Mouse (Mus musculus) E14TG2a.4 (cell line): Measurements from ENCODE around the gene Tceanc.

Source experiments
- H3K27me3 ChIP-seq: 2 replicates; pipeline ENCODE4 v1.6.1; 2014; ENCODE audit warnings: low read length, control low read depth; ENCODE audit not compliant: insufficient read depth
- H3K36me3 ChIP-seq: 2 replicates; pipeline ENCODE4 v1.6.1; 2014; ENCODE audit warnings: low read length, control low read depth; ENCODE audit not compliant: insufficient read depth
- H3K4me1 ChIP-seq: replicated peaks from 2 replicates; pipeline ENCODE4 v1.6.1; 2014; ENCODE audit warnings: low read depth, low read length, control low read depth
- H3K4me3 ChIP-seq: replicated peaks from 2 replicates; pipeline ENCODE4 v1.5.1; 2014; ENCODE audit warnings: mild to moderate bottlenecking, low read length
- H3K9me3 ChIP-seq: 2 replicates; pipeline ENCODE4 v1.6.1; 2014; ENCODE audit warnings: low read length, control low read depth
- CTCF ChIP-seq: conservative IDR thresholded peaks from 2 replicates; pipeline ENCODE4 v1.5.1; 2014; ENCODE audit warnings: low read length
- NANOG ChIP-seq: IDR thresholded peaks from 2 replicates; pipeline ENCODE4 v1.6.1; 2014; ENCODE audit warnings: borderline replicate concordance, low read length, mixed read lengths
- POU5F1 ChIP-seq: IDR thresholded peaks from 2 replicates; pipeline ENCODE4 v1.6.1; 2014; ENCODE audit warnings: low read length, borderline replicate concordance

Gene Tceanc

DNA sequence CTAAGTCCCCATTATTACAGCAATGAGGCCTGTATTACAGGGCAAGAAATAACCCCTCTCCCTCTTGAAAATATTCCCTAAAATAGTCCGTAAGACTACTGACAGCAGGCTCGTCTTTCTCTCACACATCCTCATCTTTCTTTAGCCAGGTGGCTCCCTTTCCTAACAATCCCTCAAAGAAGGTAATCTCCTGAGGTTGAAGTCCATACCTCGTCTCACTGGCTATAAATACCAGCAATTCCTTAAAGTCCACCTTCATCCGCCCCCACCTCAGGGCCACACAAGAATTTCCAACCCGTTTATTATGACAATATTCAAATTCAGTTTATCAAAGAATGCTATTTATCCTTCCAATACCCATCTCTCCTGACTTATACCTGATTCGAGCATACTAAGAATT is 45.8 kb downstream of the Tceanc start:
- TF ChIP-seq CTCF (no peak), POU5F1 (no peak), NANOG (no peak)
- Histone ChIP-seq H3K9me3 (no peaks in the 10 kb centered on the region), H3K4me3 (no peak overlapping the region), H3K27me3 (no peaks in the 10 kb centered on the region), H3K4me1 (peaks cover 68% of the 10 kb centered on the region), H3K36me3 (peaks cover 61% of the 10 kb centered on the region)

DNA sequence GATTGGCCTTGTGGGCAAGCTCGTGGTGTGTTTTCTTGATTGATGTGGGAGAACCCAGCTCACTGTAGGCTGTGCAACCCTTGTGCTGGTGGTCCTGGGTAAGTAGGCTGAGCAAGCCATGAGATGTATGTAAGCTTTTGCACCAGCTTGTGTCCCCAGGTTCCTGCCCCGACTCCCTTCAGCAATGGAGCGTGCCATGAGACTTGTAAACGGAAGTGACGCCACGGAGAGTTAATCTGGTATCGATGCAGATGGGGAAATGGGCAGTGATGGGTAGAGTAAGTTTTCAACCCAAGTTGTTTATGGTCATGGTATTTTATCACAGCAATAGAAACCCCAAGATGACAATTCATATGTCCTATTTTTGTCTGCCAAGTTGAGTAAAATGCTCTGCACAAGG is 50.0 kb downstream of the Tceanc start:
- TF ChIP-seq POU5F1 (no peak), NANOG (no peak), CTCF (no peak)
- no peak overlapping the region for H3K4me3 ChIP-seq
- H3K36me3 ChIP-seq, result peaks cover 37% of the 10 kb centered on the region
- no peaks in the 10 kb centered on the region for H3K9me3 ChIP-seq
- H3K4me1 ChIP-seq, result peaks cover 49% of the 10 kb centered on the region
- H3K27me3 ChIP-seq, result no peaks in the 10 kb centered on the region

DNA sequence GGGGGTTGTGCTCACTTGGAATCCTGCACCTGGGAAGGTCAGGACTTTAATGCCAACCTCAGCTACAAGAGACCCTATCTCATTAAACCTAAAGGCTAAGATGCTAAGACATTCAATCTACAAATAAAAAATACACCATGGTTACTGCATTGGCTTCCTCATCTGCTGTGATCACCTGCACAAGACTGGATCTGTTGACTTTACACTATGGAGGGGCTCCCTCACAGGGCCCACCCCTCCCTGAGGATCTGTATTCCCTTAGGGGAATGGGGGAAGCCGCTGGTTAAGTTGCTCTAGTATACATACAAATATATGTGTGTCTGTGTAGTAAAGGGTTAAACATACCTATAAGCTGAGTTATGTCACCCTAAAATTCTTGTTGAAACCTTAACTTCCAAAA is 62.8 kb downstream of the Tceanc start:
- H3K4me3 ChIP-seq, result no peak overlapping the region
- peaks cover 39% of the 10 kb centered on the region for H3K36me3 ChIP-seq
- H3K27me3 ChIP-seq, result no peaks in the 10 kb centered on the region
- no peaks in the 10 kb centered on the region for H3K9me3 ChIP-seq
- H3K4me1 ChIP-seq, result no peaks in the 10 kb centered on the region
- TF ChIP-seq POU5F1, result no peak

- H3K4me1 ChIP-seq, result no peaks in the 10 kb centered on the region
- H3K9me3 ChIP-seq, result no peaks in the 10 kb centered on the region
- peaks cover 37% of the 10 kb centered on the region for H3K36me3 ChIP-seq
- no peak for TF ChIP-seq CTCF
- no peak for TF ChIP-seq POU5F1
- TF ChIP-seq NANOG, result no peak
- H3K27me3 ChIP-seq, result no peaks in the 10 kb centered on the region
- H3K4me3 ChIP-seq, result no peak overlapping the region
These were observed 64.0 kb downstream of the Tceanc start for GRCm38 (mm10) chrX:166454331-166454730.

GRCm38 (mm10) chrX:166453532-166453931 is 64.8 kb downstream of the Tceanc start:
- no peaks in the 10 kb centered on the region for H3K4me1 ChIP-seq
- no peaks in the 10 kb centered on the region for H3K27me3 ChIP-seq
- no peak overlapping the region for H3K4me3 ChIP-seq
- no peak for TF ChIP-seq NANOG
- H3K36me3 ChIP-seq, result peaks cover 33% of the 10 kb centered on the region
- H3K9me3 ChIP-seq, result no peaks in the 10 kb centered on the region
